Mouse (Mus musculus) CD8-positive naive resting alpha-beta T cell, adult 2 months (primary cell): ENCODE data around the gene Kcnab1.

Experiments
- DNase-seq, 2 experiments: peaks; one replicate each; pipeline ENCODE4 v3.0.0; 2022; ENCODE audit warnings: low read depth in 2 of 2, low spot score in 2 of 2

Kcnab1 gene

GRCm38 (mm10) chr3:65417913-65418594, 308.9 kb downstream of the Kcnab1 start:
- DNase-seq = no peak

GRCm38 (mm10) chr3:65419706-65420105, 310.5 kb downstream of the Kcnab1 start:
- DNase-seq = no peak
